Mouse (Mus musculus): ENCODE measurements at regions not wholly inside any gene's neighbourhood (a gene's known extent, or its start where the extent isn't known, plus 50 kb on each side); places are given as distances from the start of the nearest gene placed in this dataset.

- TF ChIP-seq POLR2A (IDR thresholded peaks at IDR 0.05; ENCODE audit: control insufficient read depth in 1 of 2, insufficient read depth in 1 of 2, low read depth in 1 of 2, low read length in 2 of 2, poor library complexity in 1 of 2) (no peak), EP300 (IDR thresholded peaks at IDR 0.05; ENCODE audit: low read depth in 1 of 2, low read length in 2 of 2) (no peak), USF2 (IDR thresholded peaks at IDR 0.05; ENCODE audit: borderline replicate concordance in 1 of 2, insufficient read depth in 1 of 2, low read depth in 1 of 2, low read length in 2 of 2) (no peak), CHD2 (IDR thresholded peaks at IDR 0.05; ENCODE audit: low read length) (no peak), CTCF (IDR thresholded peaks at IDR 0.05 in 2 of 3, conservative IDR thresholded peaks at IDR 0.05 in 1 of 3; ENCODE audit: control insufficient read depth in 1 of 3, insufficient read depth in 1 of 3, low read depth in 2 of 3, low read length in 3 of 3, poor library complexity in 1 of 3, severe bottlenecking in 1 of 3) (no peak), MYC (IDR thresholded peaks at IDR 0.05; ENCODE audit: low read depth, low read length) (no peak), MAFK (IDR thresholded peaks at IDR 0.05; ENCODE audit: borderline replicate concordance, low read depth, low read length) (no peak), ZC3H11A (IDR thresholded peaks at IDR 0.05; ENCODE audit: low read depth, low read length) (no peak), MAZ (IDR thresholded peaks at IDR 0.05; ENCODE audit: low read depth, low read length) (no peak), POLR2AphosphoS2 (IDR thresholded peaks at IDR 0.05; ENCODE audit: low read length) (no peak), KAT2A (conservative IDR thresholded peaks at IDR 0.05; ENCODE audit: low read depth, low read length) (no peak), GATA1 (IDR thresholded peaks at IDR 0.05; ENCODE audit: low read depth, low read length) (no peak)
Measured at GRCm38 (mm10) chr4:124418431-124418830, 192.2 kb downstream of the 3100002H09Rik start.
